Mouse (Mus musculus): ENCODE results near the gene Slco3a1. TPM values are rescaled to one million over a fixed set of nuclear protein-coding genes. Genes with fewer than 3 reads are reported as not detected.

Slco3a1 gene
- polyA plus RNA-seq, 1 experiment, result 44.9 TPM

DNA sequence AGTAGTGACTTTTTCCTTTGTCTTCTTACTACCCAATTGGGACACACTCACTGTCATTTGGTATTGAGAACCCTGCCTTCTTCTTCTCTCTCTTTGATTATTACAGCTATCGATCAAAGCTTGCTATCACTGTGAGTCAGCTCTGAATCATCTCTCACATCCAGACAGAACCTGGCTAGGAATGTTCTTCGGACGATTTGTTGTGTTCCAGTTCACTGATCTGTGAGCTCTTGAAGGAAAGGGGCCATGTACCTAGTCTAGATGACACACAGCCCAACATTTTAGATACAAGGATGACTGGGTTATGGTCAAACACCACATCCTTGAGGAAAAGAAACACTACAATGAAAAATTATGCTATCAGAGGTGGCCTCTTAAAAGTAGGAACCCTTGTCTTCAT, 275.2 kb downstream of the Slco3a1 start:
- no peaks in the 10 kb centered on the region for H3K4me1 ChIP-seq (ENCODE audit: control insufficient read depth, insufficient read depth, low read length)
- TF ChIP-seq POLR2A (IDR thresholded peaks at IDR 0.05; ENCODE audit: low read depth, low read length) (no peak), CTCF (conservative IDR thresholded peaks at IDR 0.05; ENCODE audit: insufficient read depth, insufficient read length, low read depth, low read length) (no peak)
- H3K27ac ChIP-seq (ENCODE audit: insufficient read depth, low read depth, low read length), result no peak overlapping the region
- 54% methylated on average over 3 of the region's 3 CpGs for WGBS
- no peaks in the 10 kb centered on the region for H3K27me3 ChIP-seq (replicated peaks; ENCODE audit: control insufficient read depth, insufficient read depth, low read length)
- no peak overlapping the region for H3K4me3 ChIP-seq (ENCODE audit: insufficient read depth, low read depth, low read length)
- DNase-seq, result peak; percentile 6
- peaks cover 5% of the 10 kb centered on the region for H3K36me3 ChIP-seq (ENCODE audit: control insufficient read depth, insufficient read depth, low read length)

DNA sequence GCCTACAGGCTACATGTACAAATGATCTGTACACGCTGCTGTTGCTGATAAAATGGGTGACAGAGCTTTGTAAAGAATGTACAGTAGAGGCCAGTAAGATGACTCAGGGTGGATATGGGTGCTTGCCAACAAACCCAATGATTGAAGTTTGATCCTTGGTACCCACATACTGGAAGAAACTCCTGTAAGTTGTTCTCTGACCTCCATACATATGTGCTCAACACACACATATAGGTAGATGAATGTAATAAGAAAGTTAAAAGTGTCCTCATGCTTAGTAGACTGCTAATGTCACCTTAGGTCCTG, 284.5 kb downstream of the Slco3a1 start:
- no peak overlapping the region for H3K27ac ChIP-seq (ENCODE audit: insufficient read depth, low read depth, low read length)
- no peak for TF ChIP-seq POLR2A (IDR thresholded peaks at IDR 0.05; ENCODE audit: low read depth, low read length)
- TF ChIP-seq CTCF (conservative IDR thresholded peaks at IDR 0.05; ENCODE audit: insufficient read depth, insufficient read length, low read depth, low read length), result no peak
- H3K4me3 ChIP-seq (ENCODE audit: insufficient read depth, low read depth, low read length), result no peak overlapping the region
- H3K36me3 ChIP-seq (ENCODE audit: control insufficient read depth, insufficient read depth, low read length), result no peaks in the 10 kb centered on the region
- 91% methylated on average over 1 of the region's 1 CpGs for WGBS
- H3K27me3 ChIP-seq (replicated peaks; ENCODE audit: control insufficient read depth, insufficient read depth, low read length), result no peaks in the 10 kb centered on the region
- no peaks in the 10 kb centered on the region for H3K4me1 ChIP-seq (ENCODE audit: control insufficient read depth, insufficient read depth, low read length)
- DNase-seq, result no peak

DNA sequence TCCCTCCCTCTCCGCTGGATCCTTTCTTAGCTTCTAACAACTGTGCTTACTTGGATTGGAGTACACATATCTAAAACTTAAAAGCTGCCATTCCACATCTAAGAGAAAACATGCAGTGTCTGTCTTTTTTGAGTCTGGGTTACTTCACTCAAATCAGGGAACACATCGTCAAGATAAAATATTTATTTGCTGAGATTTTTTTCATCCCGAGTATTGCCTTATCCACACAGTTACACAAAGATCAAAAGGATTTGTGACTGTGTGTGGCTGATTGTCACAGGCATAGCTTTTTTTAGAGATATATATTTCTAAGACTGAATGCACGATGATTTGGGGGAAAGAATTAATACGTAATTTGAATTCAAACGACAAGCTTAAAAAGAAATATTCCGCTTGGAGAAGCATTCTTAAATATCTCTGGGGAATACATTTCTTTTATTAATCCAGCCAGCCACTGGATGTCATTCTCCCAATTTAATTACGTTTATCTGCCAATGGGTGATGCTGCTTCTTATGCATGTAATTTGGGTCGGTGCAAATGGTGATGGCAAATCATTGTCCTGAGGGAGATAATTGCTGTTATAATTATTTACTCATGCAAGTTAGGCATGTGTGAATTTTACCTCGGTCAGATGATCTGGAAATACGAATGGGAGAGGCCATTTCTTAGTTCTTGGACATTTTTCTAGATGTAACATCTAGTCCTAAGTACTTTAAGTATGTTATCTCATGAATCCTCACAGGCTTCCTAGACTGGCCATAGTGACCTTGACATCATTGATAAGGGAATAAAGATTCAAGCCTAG, 285.1 kb downstream of the Slco3a1 start:
- H3K27me3 ChIP-seq (replicated peaks; ENCODE audit: control insufficient read depth, insufficient read depth, low read length), result no peaks in the 10 kb centered on the region
- no peak overlapping the region for H3K27ac ChIP-seq (ENCODE audit: insufficient read depth, low read depth, low read length)
- no peaks in the 10 kb centered on the region for H3K4me1 ChIP-seq (ENCODE audit: control insufficient read depth, insufficient read depth, low read length)
- no peaks in the 10 kb centered on the region for H3K36me3 ChIP-seq (ENCODE audit: control insufficient read depth, insufficient read depth, low read length)
- TF ChIP-seq CTCF (conservative IDR thresholded peaks at IDR 0.05; ENCODE audit: insufficient read depth, insufficient read length, low read depth, low read length) (no peak), POLR2A (IDR thresholded peaks at IDR 0.05; ENCODE audit: low read depth, low read length) (no peak)
- no peak for DNase-seq
- WGBS, result 74% methylated on average over 11 of the region's 11 CpGs
- H3K4me3 ChIP-seq (ENCODE audit: insufficient read depth, low read depth, low read length), result no peak overlapping the region

DNA sequence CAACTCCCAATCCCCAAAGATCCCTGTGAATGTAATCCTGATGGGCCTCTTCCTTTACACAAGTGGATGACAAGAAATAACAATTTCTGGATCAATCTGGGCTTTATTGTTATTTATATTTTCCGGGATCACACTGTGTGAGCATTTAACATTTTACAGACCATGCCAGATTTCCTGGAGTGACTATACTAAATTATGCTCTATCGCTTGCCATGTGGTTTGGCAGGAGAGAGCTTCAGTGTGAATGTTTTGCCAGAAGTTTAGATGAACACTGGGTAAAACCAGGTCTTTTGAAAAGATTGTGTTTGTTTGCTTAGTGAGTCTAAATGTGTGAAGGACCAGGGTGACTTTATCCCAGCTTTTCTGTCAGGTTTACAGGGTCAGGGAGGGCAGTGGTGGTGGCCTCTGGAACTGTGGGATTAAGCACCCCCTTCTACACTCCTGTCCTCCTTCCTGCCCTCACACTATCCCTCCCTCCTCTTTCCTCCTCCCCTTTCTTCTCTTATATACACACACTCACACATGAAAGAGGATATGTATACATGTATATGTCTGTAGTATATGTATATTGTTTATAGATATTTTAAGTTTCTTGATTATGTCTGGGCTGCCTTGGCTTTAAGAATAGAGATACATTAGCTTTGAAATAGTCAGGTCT, 287.9 kb downstream of the Slco3a1 start:
- no peaks in the 10 kb centered on the region for H3K27me3 ChIP-seq (replicated peaks; ENCODE audit: control insufficient read depth, insufficient read depth, low read length)
- H3K4me3 ChIP-seq (ENCODE audit: insufficient read depth, low read depth, low read length), result no peak overlapping the region
- TF ChIP-seq POLR2A (IDR thresholded peaks at IDR 0.05; ENCODE audit: low read depth, low read length) (no peak), CTCF (conservative IDR thresholded peaks at IDR 0.05; ENCODE audit: insufficient read depth, insufficient read length, low read depth, low read length) (no peak)
- no peaks in the 10 kb centered on the region for H3K4me1 ChIP-seq (ENCODE audit: control insufficient read depth, insufficient read depth, low read length)
- H3K36me3 ChIP-seq (ENCODE audit: control insufficient read depth, insufficient read depth, low read length), result no peaks in the 10 kb centered on the region
- H3K27ac ChIP-seq (ENCODE audit: insufficient read depth, low read depth, low read length), result no peak overlapping the region
- no peak for DNase-seq
- WGBS, result 76% methylated on average over 2 of the region's 2 CpGs

GRCm38 (mm10) chr7:74256291-74256690, 298.3 kb downstream of the Slco3a1 start:
- TF ChIP-seq CTCF (conservative IDR thresholded peaks at IDR 0.05; ENCODE audit: insufficient read depth, insufficient read length, low read depth, low read length) (no peak), POLR2A (IDR thresholded peaks at IDR 0.05; ENCODE audit: low read depth, low read length) (no peak)
- Histone ChIP-seq H3K27ac (ENCODE audit: insufficient read depth, low read depth, low read length) (no peak overlapping the region), H3K27me3 (replicated peaks; ENCODE audit: control insufficient read depth, insufficient read depth, low read length) (no peaks in the 10 kb centered on the region), H3K36me3 (ENCODE audit: control insufficient read depth, insufficient read depth, low read length) (no peaks in the 10 kb centered on the region), H3K4me3 (ENCODE audit: insufficient read depth, low read depth, low read length) (no peak overlapping the region), H3K4me1 (ENCODE audit: control insufficient read depth, insufficient read depth, low read length) (no peaks in the 10 kb centered on the region)
- 83% methylated on average over 3 of the region's 3 CpGs for WGBS
- DNase-seq, result no peak

DNA sequence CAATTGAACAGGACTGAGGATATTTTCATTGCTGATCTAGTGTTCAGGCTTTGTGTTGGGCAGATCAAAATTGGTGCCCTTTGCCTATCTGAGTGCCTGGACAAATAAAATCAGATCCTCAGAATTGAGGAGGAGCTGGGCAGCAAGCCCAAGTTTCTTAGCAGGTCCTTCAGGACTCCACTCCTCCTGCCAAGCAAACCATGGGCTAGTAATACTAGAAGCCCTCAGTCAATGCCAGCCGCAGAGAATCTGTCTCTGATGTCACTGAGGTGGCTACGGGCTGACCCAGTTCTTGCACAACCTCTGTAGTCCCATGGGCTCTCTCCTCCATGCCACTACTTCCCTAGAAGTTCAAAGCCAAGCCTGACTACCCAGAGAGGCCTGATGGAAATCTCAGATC, 302.5 kb downstream of the Slco3a1 start:
- TF ChIP-seq POLR2A (IDR thresholded peaks at IDR 0.05; ENCODE audit: low read depth, low read length), result no peak
- TF ChIP-seq CTCF (conservative IDR thresholded peaks at IDR 0.05; ENCODE audit: insufficient read depth, insufficient read length, low read depth, low read length), result no peak
- H3K36me3 ChIP-seq (ENCODE audit: control insufficient read depth, insufficient read depth, low read length), result no peaks in the 10 kb centered on the region
- H3K4me1 ChIP-seq (ENCODE audit: control insufficient read depth, insufficient read depth, low read length), result no peaks in the 10 kb centered on the region
- H3K27me3 ChIP-seq (replicated peaks; ENCODE audit: control insufficient read depth, insufficient read depth, low read length), result no peaks in the 10 kb centered on the region
- H3K4me3 ChIP-seq (ENCODE audit: insufficient read depth, low read depth, low read length), result no peak overlapping the region
- no peak overlapping the region for H3K27ac ChIP-seq (ENCODE audit: insufficient read depth, low read depth, low read length)
- WGBS, result 73% methylated on average over 2 of the region's 2 CpGs
- peak; percentile 2 for DNase-seq

DNA sequence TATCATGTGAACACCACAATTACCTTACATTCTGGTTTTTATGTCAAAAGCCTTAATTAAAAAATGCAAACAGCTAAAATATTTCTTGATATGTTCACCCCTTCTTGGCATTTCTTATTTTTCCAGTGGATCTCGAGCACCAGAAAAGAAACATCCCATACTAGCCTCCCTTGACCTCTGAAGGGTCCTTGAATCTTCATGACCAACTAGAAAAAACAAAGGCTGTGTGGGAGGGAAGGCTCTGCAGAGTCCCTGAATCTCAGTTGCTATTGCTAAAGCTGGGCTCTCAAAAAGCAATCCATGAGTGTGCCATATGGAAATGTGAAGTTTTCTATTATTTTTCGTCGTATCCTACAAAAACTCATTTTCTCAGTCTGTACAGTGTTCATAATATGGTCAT, 313.3 kb downstream of the Slco3a1 start:
- H3K27me3 ChIP-seq (replicated peaks; ENCODE audit: control insufficient read depth, insufficient read depth, low read length), result no peaks in the 10 kb centered on the region
- DNase-seq, result no peak
- H3K27ac ChIP-seq (ENCODE audit: insufficient read depth, low read depth, low read length), result no peak overlapping the region
- H3K4me1 ChIP-seq (ENCODE audit: control insufficient read depth, insufficient read depth, low read length), result no peaks in the 10 kb centered on the region
- no peaks in the 10 kb centered on the region for H3K36me3 ChIP-seq (ENCODE audit: control insufficient read depth, insufficient read depth, low read length)
- 58% methylated on average over 3 of the region's 3 CpGs for WGBS
- TF ChIP-seq CTCF (conservative IDR thresholded peaks at IDR 0.05; ENCODE audit: insufficient read depth, insufficient read length, low read depth, low read length) (no peak), POLR2A (IDR thresholded peaks at IDR 0.05; ENCODE audit: low read depth, low read length) (no peak)
- H3K4me3 ChIP-seq (ENCODE audit: insufficient read depth, low read depth, low read length), result no peak overlapping the region
